Mouse (Mus musculus): ENCODE data around the gene Nkiras2. TPM values are rescaled to one million over a fixed set of nuclear protein-coding genes. Genes with fewer than 3 reads are reported as not detected.

Nkiras2 gene
- 52.6 and 54.0 TPM in 2 replicates for polyA plus RNA-seq (2015; fragmentation: Nextera tagmentation; extraction: Ambion mirVana)

DNA sequence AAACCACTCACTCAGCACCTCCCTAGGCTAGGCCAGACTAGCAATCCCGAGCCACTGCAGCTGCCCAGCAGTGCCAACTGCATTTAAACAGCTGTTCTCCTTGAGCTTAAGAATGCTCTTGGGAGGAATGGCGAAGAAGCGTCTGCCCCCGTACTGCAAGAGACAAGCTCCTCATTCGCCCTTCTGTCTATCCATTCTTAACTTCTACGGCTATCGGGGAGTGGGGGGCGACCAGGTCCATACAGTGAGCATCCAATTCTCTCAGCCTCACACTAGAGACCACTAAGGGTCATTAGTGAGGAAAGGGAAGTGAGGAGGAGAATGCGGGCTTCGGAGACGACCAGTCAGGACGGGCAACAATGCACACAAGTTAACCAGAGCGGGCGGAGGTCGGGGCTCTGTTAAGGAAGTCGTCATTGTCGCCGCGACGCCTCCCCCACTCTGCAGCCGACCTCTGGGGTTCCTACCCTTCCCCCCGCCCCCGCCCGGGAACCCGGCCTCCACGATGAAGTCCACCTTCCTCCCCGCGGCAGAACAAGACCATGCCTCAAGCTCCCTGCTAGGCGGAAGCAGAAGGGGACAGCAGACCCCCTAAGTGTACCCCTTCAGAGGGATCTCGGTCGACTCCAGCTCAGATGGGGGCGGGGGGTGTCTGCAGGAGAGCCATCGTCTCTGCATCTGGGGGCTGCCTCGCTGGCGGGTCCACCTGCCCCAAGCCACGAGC is at the start of gene Nkiras2:
Gene Nkiras2 (plus strand): TSS at position 484 of the 724 bp plus-strand sequence.
- no peak for TF ChIP-seq CTCF (IDR thresholded peaks at IDR 0.05; ENCODE audit: low read depth)
- WGBS: under 1% methylated on average over 36 of the region's 36 CpGs

DNA sequence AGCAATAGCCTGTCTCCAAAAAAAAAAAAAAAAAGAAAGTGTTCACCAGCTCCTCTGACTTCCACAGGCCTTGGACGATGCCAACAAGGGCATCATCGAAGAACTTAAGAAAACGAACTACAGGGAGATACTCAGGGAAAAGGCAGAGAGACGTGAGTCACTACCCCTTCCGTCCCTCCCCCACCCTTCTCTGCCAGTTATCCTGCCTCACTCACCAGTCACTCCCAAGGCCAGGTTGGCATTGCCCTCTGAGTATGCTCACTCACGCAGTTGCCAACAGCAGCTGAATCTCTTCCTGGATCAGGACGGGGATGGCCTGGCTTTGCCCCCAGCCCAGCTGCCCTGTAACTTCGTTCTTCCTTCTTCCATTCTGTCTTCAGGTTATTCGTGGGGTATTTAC is 49.3 kb upstream of the Nkiras2 start:
- H3K27me3 ChIP-seq (ENCODE audit: insufficient read depth, low read length): no peaks in the 10 kb centered on the region; the same call in 1 of the 2 replicates
- no peak overlapping the region for H3K4me3 ChIP-seq (replicated peaks; ENCODE audit: low read depth, low read length)
- no peak for TF ChIP-seq CTCF (IDR thresholded peaks at IDR 0.05; ENCODE audit: low read depth)
- H3K4me2 ChIP-seq (ENCODE audit: low read length): no peak overlapping the region
- no peaks in the 10 kb centered on the region for H3K9me3 ChIP-seq (replicated peaks; ENCODE audit: low read length)
- H3K9ac ChIP-seq (ENCODE audit: low read depth, low read length): no peak overlapping the region
- H3K27ac ChIP-seq: no peak overlapping the region
- H3K4me1 ChIP-seq (replicated peaks; ENCODE audit: insufficient read depth, low read length): 0 out of 2 replicates have a peak, but pooled peaks cover 7% of the 10 kb centered on the region
- no peak for DNase-seq (ENCODE audit: low spot score)
- ATAC-seq (replicated peaks; ENCODE audit: low FRiP score, low read depth): no peak
- no peaks in the 10 kb centered on the region for H3K36me3 ChIP-seq (ENCODE audit: insufficient read depth, low read length)
- WGBS: 58% methylated on average over 9 of the region's 9 CpGs

More for the DNA sequence above, at the start of gene Nkiras2:
- Histone ChIP-seq H3K4me3 (replicated peaks; ENCODE audit: low read depth, low read length) (peak within 1 kb of the TSS; percentile 77), H3K9me3 (replicated peaks; ENCODE audit: low read length) (no peaks in the 10 kb centered on the region), H3K9ac (ENCODE audit: low read depth, low read length) (peak within 1 kb of the TSS; percentile 90), H3K36me3 (ENCODE audit: insufficient read depth, low read length) (0 out of 2 replicates have a peak, but pooled peaks cover 4% of the 10 kb centered on the region), H3K4me2 (ENCODE audit: low read length) (peak within 1 kb of the TSS; percentile 87), H3K4me1 (replicated peaks; ENCODE audit: insufficient read depth, low read length) (peaks cover 9% of the 10 kb centered on the region; the same call in 1 of the 2 replicates), H3K27me3 (ENCODE audit: insufficient read depth, low read length) (no peaks in the 10 kb centered on the region), H3K27ac (peak within 1 kb of the TSS; percentile 93)
- DNase-seq (ENCODE audit: low spot score): peak; percentile 87
- peak; percentile 58 for ATAC-seq (replicated peaks; ENCODE audit: low FRiP score, low read depth)

DNA sequence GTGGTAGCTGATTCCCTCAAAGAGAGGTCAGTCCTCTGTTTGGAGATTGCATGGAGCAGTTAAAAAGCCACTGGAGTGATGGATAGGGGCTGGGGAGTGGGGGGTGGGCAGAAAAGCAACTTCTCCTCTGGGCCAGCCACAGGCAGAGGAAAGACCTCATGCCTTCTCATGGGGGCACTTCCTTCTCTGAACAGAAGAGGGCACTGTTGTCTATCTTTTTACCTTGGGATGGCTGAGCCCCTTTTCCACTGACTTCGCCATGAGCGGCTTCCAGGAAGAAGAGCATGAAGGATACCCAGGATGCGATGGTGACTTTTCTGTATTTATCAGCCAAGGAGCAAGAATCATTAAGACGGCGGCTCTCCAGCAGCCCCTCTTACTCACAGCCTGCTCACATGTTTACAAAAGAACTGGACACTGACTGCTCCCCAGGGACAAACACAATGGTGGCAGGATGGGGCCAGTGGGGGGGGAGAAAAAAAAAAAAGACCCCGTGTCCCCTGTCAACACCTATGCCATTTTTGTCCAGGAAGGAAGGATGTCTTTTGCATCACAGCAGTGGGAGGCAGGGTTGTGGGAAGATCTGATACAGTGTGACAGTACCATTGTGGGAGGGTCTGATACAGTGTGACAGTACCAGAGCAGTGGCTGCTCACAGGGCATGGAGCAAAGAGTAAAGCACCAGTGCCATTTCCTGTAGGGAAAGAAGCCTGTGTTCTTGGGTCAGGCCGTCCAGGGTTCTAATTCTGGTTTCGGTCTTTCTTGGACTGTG is 48.4 kb upstream of the Nkiras2 start:
- H3K4me1 ChIP-seq (replicated peaks; ENCODE audit: insufficient read depth, low read length): 0 out of 2 replicates have a peak, but pooled peaks cover 7% of the 10 kb centered on the region
- H3K27ac ChIP-seq: no peak overlapping the region
- no peak overlapping the region for H3K9ac ChIP-seq (ENCODE audit: low read depth, low read length)
- peak overlapping the region; percentile 43 for H3K4me2 ChIP-seq (ENCODE audit: low read length)
- no peaks in the 10 kb centered on the region; the same call in 1 of the 2 replicates for H3K27me3 ChIP-seq (ENCODE audit: insufficient read depth, low read length)
- WGBS: 11% methylated on average over 8 of the region's 8 CpGs
- peak overlapping the region; percentile 13; the same call in 1 of the 2 replicates for H3K4me3 ChIP-seq (replicated peaks; ENCODE audit: low read depth, low read length)
- peak; percentile 94 for TF ChIP-seq CTCF (IDR thresholded peaks at IDR 0.05; ENCODE audit: low read depth)
- ATAC-seq (replicated peaks; ENCODE audit: low FRiP score, low read depth) (no peak), DNase-seq (ENCODE audit: low spot score) (peak; percentile 93)
- H3K36me3 ChIP-seq (ENCODE audit: insufficient read depth, low read length): no peaks in the 10 kb centered on the region
- H3K9me3 ChIP-seq (replicated peaks; ENCODE audit: low read length): no peaks in the 10 kb centered on the region

DNA sequence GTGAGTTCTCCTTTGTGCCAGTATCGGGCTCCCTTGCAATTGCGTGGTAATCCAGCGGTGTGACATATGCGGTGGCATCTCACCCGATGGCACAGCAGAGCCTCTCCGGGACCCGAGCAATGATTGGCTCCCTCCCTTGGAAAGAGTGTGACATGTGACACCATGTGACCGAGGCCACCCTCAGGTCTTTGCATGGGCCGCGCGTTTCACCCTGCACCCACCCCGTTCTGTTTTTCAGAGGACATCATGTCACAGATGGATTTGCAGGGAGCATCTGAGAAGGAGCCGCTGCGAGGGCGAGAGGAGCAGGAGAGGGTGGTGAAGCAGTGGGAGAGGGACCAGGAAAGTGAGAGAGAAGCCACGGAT is 47.9 kb upstream of the Nkiras2 start:
- Histone ChIP-seq H3K4me2 (ENCODE audit: low read length) (peak overlapping the region; percentile 43), H3K4me1 (replicated peaks; ENCODE audit: insufficient read depth, low read length) (0 out of 2 replicates have a peak, but pooled peaks cover 7% of the 10 kb centered on the region), H3K27me3 (ENCODE audit: insufficient read depth, low read length) (no peaks in the 10 kb centered on the region; the same call in 1 of the 2 replicates), H3K9me3 (replicated peaks; ENCODE audit: low read length) (no peaks in the 10 kb centered on the region), H3K27ac (no peak overlapping the region), H3K4me3 (replicated peaks; ENCODE audit: low read depth, low read length) (peak overlapping the region; percentile 13; the same call in 1 of the 2 replicates), H3K36me3 (ENCODE audit: insufficient read depth, low read length) (no peaks in the 10 kb centered on the region), H3K9ac (ENCODE audit: low read depth, low read length) (peak overlapping the region; percentile 40; the same call in 1 of the 2 replicates)
- no peak for TF ChIP-seq CTCF (IDR thresholded peaks at IDR 0.05; ENCODE audit: low read depth)
- no peak for ATAC-seq (replicated peaks; ENCODE audit: low FRiP score, low read depth)
- WGBS: 8% methylated on average over 16 of the region's 16 CpGs
- DNase-seq (ENCODE audit: low spot score): no peak

DNA sequence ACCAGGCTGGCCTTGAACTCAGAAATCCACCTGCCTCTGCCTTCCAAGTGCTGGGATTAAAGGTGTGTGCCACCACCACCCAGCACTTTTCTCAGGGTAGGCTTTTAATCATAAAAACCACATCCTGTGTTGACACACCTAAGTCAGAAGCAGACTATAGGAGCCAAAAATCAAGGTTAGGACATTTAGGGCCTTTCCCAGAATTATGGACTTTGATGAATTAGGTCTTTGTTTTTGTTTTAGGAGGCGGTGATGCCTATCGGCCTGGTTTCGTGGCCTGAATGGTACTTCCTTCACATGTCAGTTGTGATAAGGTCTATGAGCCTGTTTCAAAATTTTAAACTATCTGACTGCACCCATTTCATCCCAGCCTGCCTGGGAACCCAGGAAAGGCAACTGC is 44.9 kb upstream of the Nkiras2 start:
- 0 out of 2 replicates have a peak, but pooled peaks cover 7% of the 10 kb centered on the region for H3K4me1 ChIP-seq (replicated peaks; ENCODE audit: insufficient read depth, low read length)
- no peak for DNase-seq (ENCODE audit: low spot score)
- WGBS: 61% methylated on average over 3 of the region's 3 CpGs
- no peak for TF ChIP-seq CTCF (IDR thresholded peaks at IDR 0.05; ENCODE audit: low read depth)
- no peak overlapping the region for H3K9ac ChIP-seq (ENCODE audit: low read depth, low read length)
- H3K27me3 ChIP-seq (ENCODE audit: insufficient read depth, low read length): no peaks in the 10 kb centered on the region; the same call in 1 of the 2 replicates
- H3K4me3 ChIP-seq (replicated peaks; ENCODE audit: low read depth, low read length): no peak overlapping the region
- no peak for ATAC-seq (replicated peaks; ENCODE audit: low FRiP score, low read depth)
- no peak overlapping the region for H3K27ac ChIP-seq
- no peaks in the 10 kb centered on the region for H3K36me3 ChIP-seq (ENCODE audit: insufficient read depth, low read length)
- no peak overlapping the region for H3K4me2 ChIP-seq (ENCODE audit: low read length)
- no peaks in the 10 kb centered on the region for H3K9me3 ChIP-seq (replicated peaks; ENCODE audit: low read length)
